Mouse (Mus musculus) ES-E14 (cell line): Measurements from ENCODE around the gene Vcp. TPM values are rescaled to one million over a fixed set of nuclear protein-coding genes. Genes with fewer than 3 reads are reported as not detected.

Experiments
- DNase-seq: peaks from one replicate; pipeline ENCODE4 v3.0.0-alpha.2; 2013; ENCODE audit warnings: low read depth, low spot score
- H3K27ac ChIP-seq: 2 replicates; pipeline ENCODE4 v1.5.1; 2012; ENCODE audit warnings: low read depth, mild to moderate bottlenecking, low read length, moderate library complexity, mixed read lengths; ENCODE audit not compliant: poor library complexity, insufficient read depth, severe bottlenecking
- H3K36me3 ChIP-seq: 2 replicates; pipeline ENCODE4 v1.6.1; 2012; ENCODE audit warnings: mild to moderate bottlenecking, low read length, moderate library complexity, mixed read lengths; ENCODE audit not compliant: control insufficient read depth, poor library complexity, insufficient read depth, severe bottlenecking
- H3K4me1 ChIP-seq, 2 experiments: fragments of 150-350 bp in 1 of 2; sonication (generic) in 1 of 2; 2 replicates each; pipeline ENCODE4 v1.6.1; 2012; ENCODE audit warnings: low read length in 2 of 2, mild to moderate bottlenecking in 1 of 2, mixed read lengths in 1 of 2; ENCODE audit not compliant: control insufficient read depth in 2 of 2, insufficient read depth in 2 of 2, poor library complexity in 1 of 2
- H3K4me3 ChIP-seq, 2 experiments: fragments of 150-350 bp in 1 of 2; sonication (generic) in 1 of 2; 2 replicates each; pipeline ENCODE4 v1.5.1; 2012; ENCODE audit warnings: low read length in 2 of 2, low read depth in 1 of 2, mild to moderate bottlenecking in 1 of 2, mixed read lengths in 1 of 2; ENCODE audit not compliant: insufficient read depth in 1 of 2, poor library complexity in 1 of 2, severe bottlenecking in 1 of 2
- H3K9ac ChIP-seq: 2 replicates; pipeline ENCODE4 v1.6.1; 2012; ENCODE audit warnings: low read depth, mild to moderate bottlenecking, low read length, mixed read lengths; ENCODE audit not compliant: poor library complexity, insufficient read depth, severe bottlenecking
- H3K9me3 ChIP-seq: fragments of 150-350 bp; sonication (generic); 2 replicates; pipeline ENCODE4 v1.6.1; 2012; ENCODE audit warnings: low read depth, mild to moderate bottlenecking, low read length; ENCODE audit not compliant: control insufficient read depth, insufficient read depth
- CHD2 ChIP-seq: IDR thresholded peaks from 2 replicates; pipeline ENCODE4 v1.6.1; 2014; ENCODE audit warnings: mild to moderate bottlenecking, low read depth, low read length, inconsistent platforms
- HCFC1 ChIP-seq: IDR thresholded peaks from 2 replicates; pipeline ENCODE4 v1.6.1; 2012; ENCODE audit warnings: low read length, inconsistent platforms, borderline replicate concordance; ENCODE audit not compliant: insufficient read depth
- MAFK ChIP-seq: IDR thresholded peaks from 2 replicates; pipeline ENCODE4 v1.6.1; 2014; ENCODE audit warnings: mild to moderate bottlenecking, low read depth, low read length, inconsistent platforms; ENCODE audit not compliant: insufficient read depth
- ZC3H11A ChIP-seq: IDR thresholded peaks from 2 replicates; pipeline ENCODE4 v1.6.1; 2012; ENCODE audit warnings: low read depth, mild to moderate bottlenecking, inconsistent platforms, low read length, borderline replicate concordance
- ZNF384 ChIP-seq: IDR thresholded peaks from 2 replicates; pipeline ENCODE4 v1.6.1; 2012; ENCODE audit warnings: low read depth, low read length, inconsistent platforms
- in situ Hi-C, 2 experiments: fragments of 600-800 bp; cut with MboI; formaldehyde crosslinking; loops; one replicate each; pipeline ENCODE4 v1.15.1; 2025; ENCODE audit warnings: low sequenced_read_pairs in 2 of 2, inconsistent platforms in 1 of 2; ENCODE audit not compliant: unreplicated experiment in 2 of 2
- total RNA-seq: library from RNA; depleted of rRNA; stranded (reverse); fragments of 300-350 nt; gene quantifications from 2 replicates; pipeline ENCODE4 v1.2.3, GENCODE M21; 2012

The Vcp gene
- total RNA-seq, 1 experiment, result 267 TPM

- TF ChIP-seq MAFK, result no peak
- no peak for TF ChIP-seq ZNF384
- TF ChIP-seq ZC3H11A, result no peak
- TF ChIP-seq HCFC1, result no peak
- TF ChIP-seq CHD2, result no peak
- in situ Hi-C loops, result no loop called here
- Histone ChIP-seq H3K36me3 (no peaks in the 10 kb centered on the region), H3K4me3 (no peak overlapping the region), H3K9ac (no peak overlapping the region), H3K9me3 (no peaks in the 10 kb centered on the region), H3K27ac (no peak overlapping the region), H3K4me1 (peaks cover 0 to 3% of the 10 kb centered on the region in 2 experiments; a peak in 1 of 4 replicates)
- DNase-seq, result no peak
These were observed 36.0 kb upstream of the Vcp start for GRCm38 (mm10) chr4:43036356-43036755.

GRCm38 (mm10) chr4:43035851-43036250 lies 35.5 kb upstream of the Vcp start:
- no peak overlapping the region for H3K4me3 ChIP-seq
- DNase-seq, result no peak
- H3K27ac ChIP-seq, result no peak overlapping the region
- no peak for TF ChIP-seq CHD2
- no peak for TF ChIP-seq MAFK
- TF ChIP-seq ZNF384, result no peak
- TF ChIP-seq HCFC1, result no peak
- TF ChIP-seq ZC3H11A, result no peak
- in situ Hi-C loops, result no loop called here
- H3K36me3 ChIP-seq, result no peaks in the 10 kb centered on the region
- no peaks in the 10 kb centered on the region for H3K9me3 ChIP-seq
- peaks cover 0 to 3% of the 10 kb centered on the region in 2 experiments; a peak in 1 of 4 replicates for H3K4me1 ChIP-seq
- H3K9ac ChIP-seq, result no peak overlapping the region

GRCm38 (mm10) chr4:43033481-43033880 lies 33.2 kb upstream of the Vcp start:
- Histone ChIP-seq H3K36me3 (peaks cover 11% of the 10 kb centered on the region), H3K4me3 (no peak overlapping the region), H3K9ac (no peak overlapping the region; the same call in 1 of the 2 replicates), H3K27ac (no peak overlapping the region), H3K4me1 (peaks cover 0 to 3% of the 10 kb centered on the region in 2 experiments; a peak in 1 of 4 replicates), H3K9me3 (no peaks in the 10 kb centered on the region)
- TF ChIP-seq HCFC1 (no peak), MAFK (no peak), ZNF384 (no peak), CHD2 (no peak), ZC3H11A (no peak)
- in situ Hi-C loops, result no loop called here
- no peak for DNase-seq

GRCm38 (mm10) chr4:43032501-43032900 lies 32.2 kb upstream of the Vcp start:
- no peaks in the 10 kb centered on the region for H3K9me3 ChIP-seq
- H3K36me3 ChIP-seq, result peaks cover 14% of the 10 kb centered on the region
- no peak overlapping the region for H3K27ac ChIP-seq
- no peak overlapping the region for H3K9ac ChIP-seq
- H3K4me1 ChIP-seq, result peaks cover 0 to 3% of the 10 kb centered on the region in 2 experiments; a peak in 1 of 4 replicates
- no peak for DNase-seq
- no peak overlapping the region for H3K4me3 ChIP-seq
- in situ Hi-C loops, result no loop called here
- TF ChIP-seq CHD2 (no peak), ZC3H11A (no peak), HCFC1 (no peak), ZNF384 (no peak), MAFK (no peak)

- H3K9ac ChIP-seq, result peak within 1 kb of the TSS; percentile 94
- H3K9me3 ChIP-seq, result no peaks in the 10 kb centered on the region
- DNase-seq, result peak; percentile 89
- peaks cover 14% of the 10 kb centered on the region for H3K36me3 ChIP-seq
- peak; percentile 87; the same call in 1 of the 2 replicates for TF ChIP-seq HCFC1
- TF ChIP-seq ZC3H11A, result no peak
- TF ChIP-seq ZNF384, result 0 out of 2 replicates have a peak, but pooled peaks have one; percentile 22
- H3K27ac ChIP-seq, result peak within 1 kb of the TSS; percentile 68
- H3K4me1 ChIP-seq, result peaks cover 0 to 3% of the 10 kb centered on the region in 2 experiments; a peak in 1 of 4 replicates
- H3K4me3 ChIP-seq, result peak within 1 kb of the TSS; percentile 85
- in situ Hi-C loops, result no loop called here
These were observed 31.1 kb upstream of the Vcp start, which contains the start of gene Stoml2 for GRCm38 (mm10) chr4:43031237-43031995. Stoml2 (minus strand) TSS chr4:43031710.
